Mouse (Mus musculus) small intestine, adult 2 months (tissue): Measurements from ENCODE around the gene Tas2r108. TPM values are rescaled to one million over a fixed set of nuclear protein-coding genes. Genes with fewer than 3 reads are reported as not detected.

ENCODE experiments used
- H3K27ac ChIP-seq: fragments of 200-500 bp; 2 replicates; pipeline ENCODE4 v1.5.1; 2012; ENCODE audit warnings: low read depth, low read length, control low read depth, inconsistent platforms; ENCODE audit not compliant: insufficient read depth
- H3K27me3 ChIP-seq: fragments of 200-500 bp; 2 replicates; pipeline ENCODE4 v1.6.1; 2012; ENCODE audit warnings: mild to moderate bottlenecking, moderate library complexity, low read length, inconsistent platforms; ENCODE audit not compliant: control insufficient read depth, insufficient read depth
- H3K36me3 ChIP-seq: fragments of 200-500 bp; 2 replicates; pipeline ENCODE4 v1.6.1; 2012; ENCODE audit warnings: mild to moderate bottlenecking, low read length, control low read depth, inconsistent platforms; ENCODE audit not compliant: control insufficient read depth, insufficient read depth
- H3K4me1 ChIP-seq: fragments of 200-500 bp; 2 replicates; pipeline ENCODE4 v1.6.1; 2012; ENCODE audit warnings: low read length, inconsistent platforms, mixed read lengths; ENCODE audit not compliant: control insufficient read depth, insufficient read depth, insufficient read length
- H3K4me3 ChIP-seq: fragments of 200-500 bp; 2 replicates; pipeline ENCODE4 v1.5.1; 2012; ENCODE audit warnings: low read depth, mild to moderate bottlenecking, control low read depth, inconsistent platforms, low read length, moderate library complexity
- CTCF ChIP-seq: fragments of 200-500 bp; IDR thresholded peaks from 2 replicates; pipeline ENCODE4 v1.5.1; 2012; ENCODE audit warnings: low read depth, mild to moderate bottlenecking, control low read depth, inconsistent platforms, low read length, moderate library complexity, mixed read lengths; ENCODE audit not compliant: insufficient replicate concordance, insufficient read length; ENCODE audit errors: extremely low read depth
- POLR2A ChIP-seq: fragments of 200-500 bp; IDR thresholded peaks from 2 replicates; pipeline ENCODE4 v1.6.1; 2012; ENCODE audit warnings: low read depth, mild to moderate bottlenecking, control low read depth, inconsistent platforms, low read length, moderate library complexity
- WGBS: fragments of 180-500 bp; shearing (Covaris S2); methylation state at CpG from one replicate; pipeline ENCODE4 v1.1.7; 2018; 5-methylcytosine and 5-hydroxymethylcytosine counted together
- polyA plus RNA-seq: library from polyadenylated mRNA; depleted of rRNA; stranded (reverse); fragments of >200 nt; gene quantifications from 2 replicates; pipeline ENCODE4 v1.2.3, GENCODE M21; 2012; rRNA removed

Gene Tas2r108
- polyA plus RNA-seq: not detected in 2 replicates

- no peak for TF ChIP-seq POLR2A
- H3K4me3 ChIP-seq: no peak within 1 kb of the TSS
- no peaks in the 10 kb centered on the region for H3K4me1 ChIP-seq
- H3K27me3 ChIP-seq: no peaks in the 10 kb centered on the region
- H3K36me3 ChIP-seq: no peaks in the 10 kb centered on the region
- no peak within 1 kb of the TSS for H3K27ac ChIP-seq
- 92% methylated on average over 3 of the region's 3 CpGs for WGBS
Measured at GRCm38 (mm10) chr6:40493229-40493628, at the start of gene Tas2r108. Gene Tas2r108, plus strand, starts transcription at chr6:40493529.

GRCm38 (mm10) chr6:40448626-40449025 lies 44.7 kb upstream of the Tas2r108 start:
- H3K36me3 ChIP-seq: no peaks in the 10 kb centered on the region
- no peaks in the 10 kb centered on the region for H3K4me1 ChIP-seq
- no peaks in the 10 kb centered on the region for H3K27me3 ChIP-seq
- H3K4me3 ChIP-seq: no peak overlapping the region
- TF ChIP-seq POLR2A: no peak
- no peak for TF ChIP-seq CTCF
- no peak overlapping the region for H3K27ac ChIP-seq

DNA sequence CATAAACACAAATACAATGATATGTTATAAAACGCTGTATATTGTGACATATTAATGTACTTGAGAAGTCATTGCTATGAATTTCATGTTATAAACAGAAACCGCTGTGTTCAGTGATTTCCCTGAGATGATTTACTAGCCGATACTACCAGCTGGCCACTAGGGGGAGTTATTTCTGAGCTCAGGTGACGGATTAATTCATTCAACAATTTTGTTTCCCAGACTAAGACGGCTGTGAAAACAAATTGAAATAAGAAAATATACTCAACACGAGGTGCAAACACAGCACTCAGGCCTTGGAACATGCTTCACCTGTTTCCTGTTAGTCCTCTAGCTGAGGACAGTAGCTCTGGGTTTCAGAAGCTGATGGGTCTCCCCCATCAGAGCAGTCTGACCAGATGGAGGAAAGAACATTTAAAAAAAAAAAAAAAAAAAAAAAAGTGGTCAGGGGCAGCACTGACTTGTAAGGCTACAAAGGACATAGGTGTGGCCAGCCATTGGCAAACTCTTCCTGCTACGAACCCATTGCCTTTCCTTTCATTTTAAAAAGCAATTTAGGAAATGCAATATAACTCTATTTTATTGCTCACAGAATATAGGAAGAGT lies 38.8 kb upstream of the Tas2r108 start:
- H3K4me1 ChIP-seq: no peaks in the 10 kb centered on the region
- H3K27me3 ChIP-seq: no peaks in the 10 kb centered on the region; the same call in 1 of the 2 replicates
- no peak overlapping the region for H3K4me3 ChIP-seq
- no peaks in the 10 kb centered on the region for H3K36me3 ChIP-seq
- peak; percentile 8; the same call in 1 of the 2 replicates for TF ChIP-seq CTCF
- no peak for TF ChIP-seq POLR2A
- 18% methylated on average over 7 of the region's 7 CpGs for WGBS
- no peak overlapping the region for H3K27ac ChIP-seq

GRCm38 (mm10) chr6:40465710-40466109 lies 27.6 kb upstream of the Tas2r108 start:
- H3K27me3 ChIP-seq: no peaks in the 10 kb centered on the region
- 47% methylated on average over 6 of the region's 6 CpGs for WGBS
- no peak overlapping the region for H3K27ac ChIP-seq
- H3K36me3 ChIP-seq: no peaks in the 10 kb centered on the region
- no peaks in the 10 kb centered on the region for H3K4me1 ChIP-seq
- no peak overlapping the region for H3K4me3 ChIP-seq
- TF ChIP-seq CTCF: no peak
- no peak for TF ChIP-seq POLR2A

DNA sequence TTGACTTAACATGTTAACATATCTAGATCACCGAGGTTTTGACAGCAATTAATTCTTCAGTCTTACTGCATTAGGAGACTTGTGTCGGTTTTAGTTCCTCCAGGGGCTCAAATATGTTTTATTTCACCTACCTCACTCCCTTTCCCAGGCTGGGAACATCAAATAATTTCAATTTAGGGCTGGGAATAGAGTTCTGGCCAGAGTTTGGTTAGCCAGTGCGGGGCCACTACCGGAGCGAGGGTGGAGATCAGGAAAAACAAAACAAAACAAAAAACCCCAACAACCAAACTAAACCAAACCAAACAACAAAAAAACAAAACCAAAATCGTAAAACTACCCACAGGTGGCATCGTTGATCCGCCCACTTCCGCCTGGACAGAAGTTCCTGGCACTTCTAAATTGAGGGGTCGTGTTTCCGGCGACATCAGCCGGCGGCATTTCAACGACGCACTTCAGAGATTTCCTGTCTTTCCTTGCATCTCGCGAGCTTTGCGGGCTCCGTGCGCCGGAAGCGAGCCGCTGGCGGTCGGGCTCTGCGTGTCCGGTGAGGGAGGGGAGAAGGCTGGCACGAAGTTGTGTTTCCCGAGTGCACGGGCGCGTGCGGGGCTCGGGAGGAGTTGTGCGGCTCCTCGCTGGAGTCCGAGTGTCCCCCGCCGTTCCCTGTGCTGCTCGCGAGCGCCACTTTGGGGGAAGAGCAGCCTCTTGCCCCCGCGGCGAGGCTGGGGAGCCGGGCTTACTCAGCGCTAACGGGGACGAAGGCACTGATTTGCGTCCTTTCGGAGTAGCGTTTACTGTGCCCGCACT lies 22.2 kb upstream of the Tas2r108 start, which contains the start of gene Ssbp1:
Gene Ssbp1, plus strand, starts transcription at position 437 of the 804 bp plus-strand sequence.
- 1% methylated on average over 54 of the region's 54 CpGs for WGBS

GRCm38 (mm10) chr6:40471720-40472010 lies 21.7 kb upstream of the Tas2r108 start:
- H3K27ac ChIP-seq: peak overlapping the region; percentile 93
- H3K4me3 ChIP-seq: peak overlapping the region; percentile 99
- H3K4me1 ChIP-seq: peaks cover 3% of the 10 kb centered on the region; the same call in 1 of the 2 replicates
- TF ChIP-seq POLR2A: no peak
- TF ChIP-seq CTCF: no peak
- H3K27me3 ChIP-seq: no peaks in the 10 kb centered on the region
- WGBS: under 1% methylated on average over 7 of the region's 7 CpGs
- H3K36me3 ChIP-seq: peaks cover 24% of the 10 kb centered on the region

More for the DNA sequence above, 22.2 kb upstream of the Tas2r108 start, which contains the start of gene Ssbp1:
- H3K4me3 ChIP-seq: peak within 1 kb of the TSS; percentile 99
- H3K36me3 ChIP-seq: peaks cover 21% of the 10 kb centered on the region
- peaks cover 3% of the 10 kb centered on the region; the same call in 1 of the 2 replicates for H3K4me1 ChIP-seq
- peak within 1 kb of the TSS; percentile 93 for H3K27ac ChIP-seq
- H3K27me3 ChIP-seq: no peaks in the 10 kb centered on the region
- TF ChIP-seq POLR2A: peak; percentile 96
- TF ChIP-seq CTCF: peak; percentile 21; the same call in 1 of the 2 replicates

DNA sequence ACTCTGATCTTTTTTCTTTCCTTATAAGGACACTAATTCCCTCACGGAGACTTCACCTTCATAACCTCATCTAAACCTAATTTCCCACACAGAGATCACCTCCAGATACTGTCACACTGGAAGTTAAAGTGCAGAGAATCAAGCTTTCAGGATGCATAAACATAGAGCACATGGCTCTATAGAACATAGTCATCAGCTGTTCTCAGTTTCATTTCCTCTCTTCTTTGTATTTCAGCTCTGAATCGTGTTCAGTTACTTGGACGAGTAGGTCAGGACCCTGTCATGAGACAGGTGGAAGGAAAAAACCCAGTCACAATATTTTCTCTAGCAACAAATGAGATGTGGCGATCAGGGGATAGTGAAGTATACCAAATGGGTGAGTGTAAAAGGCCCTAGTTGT lies 17.2 kb upstream of the Tas2r108 start:
- Histone ChIP-seq H3K4me1 (peaks cover 3% of the 10 kb centered on the region; the same call in 1 of the 2 replicates), H3K36me3 (peaks cover 48% of the 10 kb centered on the region), H3K27me3 (no peaks in the 10 kb centered on the region)

More for the DNA sequence above, 17.2 kb upstream of the Tas2r108 start:
- Histone ChIP-seq H3K27ac (no peak overlapping the region), H3K4me3 (no peak overlapping the region)
- TF ChIP-seq CTCF (no peak), POLR2A (no peak)
- 85% methylated on average over 4 of the region's 4 CpGs for WGBS
